Mouse (Mus musculus) induced T-regulatory cell, adult 2 months (primary cell): ENCODE measurements around the gene Pdk1.

Source experiments
- DNase-seq: peaks from one replicate; pipeline ENCODE4 v3.0.0-alpha.2; 2012; ENCODE audit warnings: low read depth

Gene Pdk1

DNA sequence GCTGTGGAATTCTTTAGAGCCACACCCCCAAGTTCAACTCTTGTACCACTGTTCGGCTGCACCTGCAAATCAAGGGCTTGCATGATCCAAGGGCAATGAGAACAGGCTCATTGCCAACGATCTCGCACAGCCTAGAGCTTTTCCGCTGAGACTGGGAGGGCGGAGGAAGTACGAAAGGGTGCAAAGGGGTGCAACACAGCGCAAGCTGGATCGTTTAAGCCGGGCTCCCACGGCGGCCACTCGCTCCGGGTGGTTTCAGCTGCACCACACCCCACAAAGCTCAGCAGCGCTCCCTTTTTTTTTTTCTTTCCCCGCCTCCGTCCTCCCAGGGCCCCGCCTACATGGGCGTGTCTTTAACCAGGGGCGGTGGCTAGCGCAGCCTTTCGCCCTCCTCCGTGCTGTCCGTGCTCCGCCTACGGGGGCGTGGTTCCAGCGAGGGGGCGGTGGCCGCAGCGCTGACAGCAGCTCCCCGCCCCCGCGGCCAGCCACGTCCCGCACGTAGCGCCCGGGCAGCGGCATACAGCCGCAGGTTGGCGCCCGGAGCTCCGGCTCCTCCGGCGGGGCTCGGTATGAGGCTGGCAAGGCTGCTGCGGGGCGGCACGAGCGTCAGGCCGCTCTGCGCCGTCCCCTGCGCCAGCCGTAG, at the start of gene Pdk1:
Pdk1 (plus strand) TSS at position 424 of the 643 bp plus-strand sequence.
- peak; percentile 99 for DNase-seq

- no peak for DNase-seq
Measured at GRCm38 (mm10) chr2:71824146-71824545, 48.9 kb upstream of the Pdk1 start.

DNA sequence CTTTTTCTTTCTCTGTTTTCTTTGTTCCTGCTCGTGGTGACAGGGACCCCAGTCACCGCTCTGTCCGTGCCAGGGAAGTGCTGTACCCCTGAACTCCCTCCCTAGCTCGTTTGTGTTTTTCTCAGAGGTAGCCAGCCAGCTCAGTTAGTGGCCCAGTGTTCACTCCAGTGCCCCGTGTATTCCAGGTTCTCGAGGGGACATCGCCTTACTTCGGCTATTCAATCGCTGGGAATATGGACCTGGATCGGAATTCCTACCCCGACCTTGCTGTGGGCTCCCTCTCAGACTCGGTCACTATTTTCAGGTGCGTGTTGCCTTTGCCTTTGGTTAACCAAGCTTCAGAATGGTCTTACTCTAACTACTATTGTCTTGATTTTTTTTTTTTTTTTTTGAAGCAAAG, 45.3 kb upstream of the Pdk1 start:
- DNase-seq = no peak

DNA sequence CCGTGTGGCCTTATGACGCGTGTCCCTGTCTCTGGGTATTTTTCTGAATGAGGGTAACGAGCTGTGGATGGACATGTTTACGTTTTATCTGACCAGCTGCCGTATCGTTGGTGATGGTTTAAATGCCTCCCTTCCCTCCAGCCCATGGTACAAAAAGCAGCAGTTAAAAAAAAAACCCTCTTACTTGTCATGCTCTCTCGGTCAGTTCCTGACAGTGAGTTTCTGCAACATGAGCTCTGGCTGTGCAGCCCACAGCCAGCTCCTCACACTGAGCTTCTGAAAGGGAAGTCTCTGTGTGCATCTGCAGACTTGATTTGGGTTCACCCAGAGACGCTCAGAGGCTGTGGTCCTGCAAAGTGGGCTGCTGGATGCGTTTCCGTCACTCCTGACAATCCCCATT, 44.1 kb upstream of the Pdk1 start:
- no peak for DNase-seq

DNA sequence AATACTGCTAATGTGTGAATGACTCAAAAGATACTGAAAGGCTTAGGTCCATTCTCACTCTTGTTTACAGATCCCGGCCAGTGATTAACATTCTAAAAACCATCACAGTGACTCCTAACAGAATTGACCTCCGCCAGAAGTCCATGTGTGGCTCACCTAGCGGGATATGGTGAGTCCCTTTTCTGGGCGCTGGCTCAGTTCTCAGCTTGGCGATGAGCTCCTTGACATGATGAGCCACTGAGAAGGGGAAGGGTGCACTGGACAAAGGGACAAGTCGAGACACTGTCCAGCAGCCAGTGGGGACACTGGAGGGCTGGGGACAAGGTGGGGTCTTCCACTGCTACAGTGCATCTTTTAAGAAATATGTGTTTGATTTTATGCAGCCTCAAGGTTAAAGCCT, 39.4 kb upstream of the Pdk1 start:
- DNase-seq = no peak

DNA sequence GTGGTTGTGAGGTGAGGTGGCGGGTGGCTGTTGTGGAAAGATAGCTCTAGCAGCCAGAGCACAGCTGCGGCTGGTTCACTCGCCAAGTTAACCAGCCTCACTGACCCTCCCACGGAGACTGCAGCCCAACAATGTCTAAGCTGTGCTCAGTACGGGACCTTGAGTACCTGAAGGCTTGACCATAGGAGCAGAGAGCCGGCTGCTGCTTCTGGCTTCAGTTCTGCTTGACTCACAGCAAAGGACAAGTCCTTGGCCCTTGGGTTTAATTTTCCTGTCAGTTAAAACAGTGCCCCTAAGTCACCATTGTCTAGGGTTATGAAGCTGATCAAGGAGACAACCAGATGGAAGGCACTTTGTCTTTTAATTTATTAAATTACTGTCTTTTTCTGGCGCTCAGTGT, 38.7 kb upstream of the Pdk1 start:
- no peak for DNase-seq

DNA sequence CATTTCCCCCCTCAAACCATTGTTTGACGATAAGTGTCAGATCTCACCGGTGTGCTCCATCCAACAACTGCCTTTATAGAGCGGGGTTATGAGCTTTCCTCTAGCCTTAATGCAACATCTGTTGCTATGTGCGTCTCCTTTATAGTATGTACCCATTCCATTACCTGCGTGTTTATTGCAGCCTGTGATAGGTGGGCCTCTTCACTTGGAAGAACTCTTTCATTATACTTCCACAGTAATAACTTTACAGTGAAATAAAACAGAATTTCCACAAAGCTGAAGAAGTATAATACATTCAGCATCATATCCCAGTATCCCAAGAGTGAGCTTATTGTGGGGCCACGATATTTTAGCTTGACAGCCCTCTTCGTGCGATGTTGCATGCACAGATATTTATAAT, 37.5 kb upstream of the Pdk1 start:
- DNase-seq = no peak

- no peak for DNase-seq
Measured at GRCm38 (mm10) chr2:71836232-71836631, 36.8 kb upstream of the Pdk1 start.

DNA sequence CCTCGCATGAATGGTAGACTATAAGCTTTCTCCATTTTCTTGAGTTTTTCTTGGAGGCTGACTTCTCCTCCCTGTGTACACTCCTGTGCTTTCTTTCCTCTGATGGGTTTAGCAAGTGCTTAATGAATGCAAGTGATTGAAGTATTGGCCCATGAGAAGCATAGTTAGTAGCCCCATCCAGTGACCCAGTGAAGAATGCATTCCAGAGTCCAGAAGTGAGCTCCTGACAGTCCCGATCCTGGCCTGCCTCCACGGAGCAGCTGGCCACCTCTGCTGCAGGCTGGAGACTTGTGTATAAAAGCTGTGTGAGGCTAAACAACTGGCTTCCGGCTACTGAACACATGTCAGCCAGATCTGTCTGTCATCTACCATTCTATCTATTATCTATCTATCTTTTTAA, 35.8 kb upstream of the Pdk1 start:
- DNase-seq = no peak

DNA sequence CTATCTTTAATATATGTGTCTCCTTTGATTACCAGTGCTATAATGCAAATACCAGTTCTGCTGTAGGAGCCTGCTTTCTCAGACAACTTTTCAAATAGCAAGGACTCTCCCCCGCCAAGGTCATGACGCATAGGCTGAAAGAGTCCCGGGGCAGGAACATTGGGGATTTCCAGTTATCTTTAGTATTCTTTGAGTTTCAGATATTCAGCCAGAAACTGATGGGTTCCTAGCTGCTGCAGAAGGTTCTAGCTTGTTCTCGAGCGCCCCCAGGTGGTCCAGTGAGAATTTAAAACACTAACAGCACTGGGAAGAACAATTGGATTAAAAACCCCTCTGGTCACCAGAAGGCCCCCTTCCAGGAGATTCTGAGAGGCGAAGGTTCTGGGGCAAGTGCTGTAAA, 35.2 kb upstream of the Pdk1 start:
- peak; percentile 84 for DNase-seq

- DNase-seq = no peak
Measured at GRCm38 (mm10) chr2:71843316-71843715, 29.7 kb upstream of the Pdk1 start.

DNA sequence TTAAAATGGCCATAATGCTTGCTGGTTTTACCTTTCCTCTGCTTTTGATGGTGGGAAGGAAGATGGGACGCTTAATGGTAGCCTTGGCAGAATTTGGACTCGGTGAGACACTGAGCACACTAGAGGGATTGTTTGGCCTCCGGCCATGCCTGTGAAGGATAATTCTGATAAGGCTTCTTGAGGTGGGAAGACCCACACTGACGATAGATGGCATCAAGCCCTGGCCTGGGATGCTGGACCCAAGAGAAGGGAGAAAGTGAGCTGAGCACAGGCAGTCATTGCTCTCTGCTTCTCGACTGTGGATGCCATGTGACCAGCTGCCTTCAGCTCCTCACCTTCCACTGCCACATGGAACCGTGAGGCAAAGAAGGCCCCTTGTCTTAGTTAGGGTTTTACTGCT, 28.1 kb upstream of the Pdk1 start:
- DNase-seq = no peak

DNA sequence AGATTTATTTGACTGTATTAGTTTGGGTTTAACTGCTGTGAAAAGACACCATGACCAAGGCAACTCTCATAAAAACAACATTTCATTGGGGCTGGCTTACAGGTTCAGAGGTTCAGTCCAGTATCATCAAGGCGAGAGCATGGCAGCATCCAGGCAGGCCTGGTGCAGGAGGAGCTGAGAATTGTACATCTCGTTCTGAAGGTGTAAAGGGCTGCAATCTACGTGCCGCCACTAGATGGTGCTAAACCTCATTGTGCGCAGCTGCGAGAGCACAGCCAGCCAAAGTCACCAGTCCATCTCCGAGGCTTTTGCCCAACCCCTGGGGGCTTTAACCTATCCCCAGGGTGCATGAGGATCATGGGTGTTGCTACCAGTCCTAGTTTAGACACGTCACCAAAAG, 20.9 kb upstream of the Pdk1 start:
- peak; percentile 36 for DNase-seq

DNA sequence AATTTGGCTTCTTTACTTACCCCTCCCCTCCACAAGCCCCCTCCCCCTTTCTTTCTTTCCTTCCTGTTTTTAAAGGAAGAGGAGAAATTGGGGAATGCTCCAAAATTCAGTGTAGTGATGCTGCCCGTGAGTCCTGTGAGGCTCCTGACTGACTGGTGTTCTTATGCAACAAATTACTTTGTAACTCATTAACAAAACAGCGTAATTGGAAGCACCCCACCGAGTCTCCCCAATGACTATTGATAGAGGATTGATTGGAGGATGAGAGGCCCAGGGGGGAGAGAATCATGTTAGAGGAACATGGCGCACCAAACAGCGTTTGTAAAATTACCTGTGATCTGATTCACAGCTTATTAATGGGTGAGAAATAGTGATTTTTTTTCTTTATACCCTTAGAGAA, 17.9 kb upstream of the Pdk1 start:
- DNase-seq = no peak

DNA sequence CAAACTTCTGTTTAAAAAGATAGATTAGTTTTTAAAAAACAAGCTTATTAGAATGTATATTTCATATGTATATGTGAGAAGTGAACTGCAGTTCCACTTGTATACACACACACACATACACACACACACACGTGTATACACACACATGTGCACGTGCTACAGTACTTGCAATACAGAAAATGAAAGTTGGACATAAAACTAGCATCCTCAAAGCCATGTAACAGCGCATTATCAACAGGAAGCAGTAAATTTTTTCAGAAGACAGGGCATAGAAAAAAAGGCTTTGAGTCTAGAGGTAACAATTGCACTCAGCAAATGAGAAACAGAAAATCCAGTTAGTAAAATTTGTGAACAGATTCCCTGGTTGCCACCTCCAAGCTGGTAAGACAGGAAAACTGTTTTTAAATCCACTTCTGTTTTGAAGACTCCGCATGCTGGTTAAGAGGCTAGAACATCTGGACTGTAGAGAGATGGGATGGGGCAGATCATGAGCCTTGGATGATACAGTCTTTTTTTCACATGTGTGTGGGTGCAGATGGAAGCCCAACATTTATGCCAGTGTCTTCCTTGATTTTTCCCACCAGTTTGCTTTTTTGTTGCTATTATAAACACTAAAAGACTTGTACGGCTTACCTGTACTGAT, 9.4 kb upstream of the Pdk1 start:
- peak; percentile 63 for DNase-seq

DNA sequence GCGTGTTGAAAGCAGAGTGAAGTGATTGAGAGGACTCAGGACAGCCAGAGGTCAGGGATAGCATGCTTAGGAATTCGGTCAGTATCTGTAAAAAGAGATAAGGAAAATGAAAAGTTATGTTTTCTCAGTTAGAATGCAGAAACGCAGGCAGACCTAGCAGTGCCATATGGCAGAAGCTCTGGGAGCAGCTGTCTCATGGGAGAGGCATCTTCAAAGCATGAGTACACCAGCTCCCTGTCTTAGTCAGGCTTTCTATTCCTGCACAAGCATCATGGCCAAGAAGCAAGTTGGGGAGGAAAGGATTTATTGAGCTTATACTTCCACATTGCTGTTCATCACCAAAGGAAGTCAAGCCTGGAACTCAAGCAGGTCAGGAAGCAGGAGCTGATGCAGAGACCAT, 8.0 kb upstream of the Pdk1 start:
- no peak for DNase-seq

DNA sequence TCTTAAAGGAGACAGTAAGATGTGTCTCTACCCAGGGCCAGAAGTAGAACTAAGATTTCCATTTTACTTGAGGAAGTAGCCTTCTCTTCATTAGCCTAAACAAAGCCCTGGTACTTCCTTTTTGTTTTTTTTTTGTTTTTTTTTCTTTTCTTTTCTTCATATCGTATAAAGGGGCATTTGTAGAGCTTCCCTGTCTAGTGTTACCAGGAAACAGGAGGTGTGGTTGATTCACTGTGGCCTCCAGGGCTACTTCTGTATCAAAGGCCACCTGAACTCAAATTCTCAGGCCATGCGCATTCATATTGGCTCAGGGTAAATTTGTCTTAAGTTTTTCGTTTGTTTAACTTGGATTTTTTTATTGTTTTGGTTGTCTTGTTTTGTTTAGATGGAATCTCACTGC, 7.1 kb upstream of the Pdk1 start:
- no peak for DNase-seq

DNA sequence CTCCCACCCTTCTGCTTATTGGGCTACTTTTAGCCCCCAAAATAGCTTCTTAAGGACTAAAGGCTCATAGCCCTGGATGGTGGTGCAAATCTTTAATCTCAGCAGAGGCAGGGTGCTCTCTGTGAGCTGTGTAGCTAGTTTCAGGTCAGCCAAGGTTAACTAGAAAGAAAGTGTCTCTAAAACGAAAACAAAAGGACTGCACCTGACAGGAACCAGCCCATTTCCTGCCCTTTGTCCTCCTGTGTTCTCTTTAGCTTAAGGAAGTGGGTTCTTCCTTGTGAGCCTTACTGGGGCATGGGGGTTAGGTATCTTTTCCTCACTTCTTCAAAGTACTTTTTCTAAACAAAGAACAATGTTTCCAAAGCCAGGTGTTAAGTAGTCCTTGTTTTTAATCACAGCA, 6.5 kb upstream of the Pdk1 start:
- DNase-seq = peak; percentile 85

DNA sequence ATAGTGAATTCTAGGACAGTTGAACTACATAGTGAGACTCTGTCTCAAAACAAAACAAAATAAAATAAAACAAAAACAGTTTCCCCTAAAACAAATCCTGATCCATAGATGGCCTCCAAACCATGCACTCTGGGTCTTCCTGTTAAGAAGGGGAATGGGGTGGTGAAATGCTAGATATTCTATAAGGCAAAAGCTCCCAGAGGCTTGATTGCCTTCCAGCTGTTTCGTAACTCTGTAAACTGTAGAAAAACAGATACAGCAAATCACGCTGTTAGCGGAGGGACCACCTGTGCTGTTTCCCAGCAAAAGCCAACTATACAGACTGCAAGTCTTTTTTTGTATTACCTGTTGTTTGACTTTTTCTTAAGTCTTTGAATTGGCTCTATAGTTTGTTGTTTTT, 6.0 kb upstream of the Pdk1 start:
- DNase-seq = no peak

DNA sequence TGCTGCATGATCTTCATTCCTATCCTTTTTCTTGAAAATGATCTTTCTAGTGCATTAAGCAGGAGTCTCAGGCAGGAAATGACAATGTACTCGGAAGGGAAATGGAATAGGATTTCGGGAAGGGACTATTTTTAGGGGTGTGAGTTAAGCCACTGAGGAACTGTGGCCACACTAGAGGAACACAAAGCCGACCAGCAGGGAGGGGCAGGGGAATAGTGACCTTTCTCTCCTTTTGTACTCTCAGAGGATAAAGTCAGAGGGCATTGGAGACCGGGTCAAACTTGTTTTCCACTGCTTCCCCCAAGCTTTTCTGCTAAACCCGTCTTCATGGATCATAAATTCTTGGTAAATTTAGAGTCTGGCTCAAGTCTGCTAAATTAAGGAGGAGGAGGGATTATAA, 5.5 kb upstream of the Pdk1 start:
- no peak for DNase-seq

- DNase-seq = no peak
Measured at GRCm38 (mm10) chr2:71868256-71868655, 4.8 kb upstream of the Pdk1 start.

- no peak for DNase-seq
Measured at GRCm38 (mm10) chr2:71872141-71872540, 883 bp upstream of the Pdk1 start.

DNA sequence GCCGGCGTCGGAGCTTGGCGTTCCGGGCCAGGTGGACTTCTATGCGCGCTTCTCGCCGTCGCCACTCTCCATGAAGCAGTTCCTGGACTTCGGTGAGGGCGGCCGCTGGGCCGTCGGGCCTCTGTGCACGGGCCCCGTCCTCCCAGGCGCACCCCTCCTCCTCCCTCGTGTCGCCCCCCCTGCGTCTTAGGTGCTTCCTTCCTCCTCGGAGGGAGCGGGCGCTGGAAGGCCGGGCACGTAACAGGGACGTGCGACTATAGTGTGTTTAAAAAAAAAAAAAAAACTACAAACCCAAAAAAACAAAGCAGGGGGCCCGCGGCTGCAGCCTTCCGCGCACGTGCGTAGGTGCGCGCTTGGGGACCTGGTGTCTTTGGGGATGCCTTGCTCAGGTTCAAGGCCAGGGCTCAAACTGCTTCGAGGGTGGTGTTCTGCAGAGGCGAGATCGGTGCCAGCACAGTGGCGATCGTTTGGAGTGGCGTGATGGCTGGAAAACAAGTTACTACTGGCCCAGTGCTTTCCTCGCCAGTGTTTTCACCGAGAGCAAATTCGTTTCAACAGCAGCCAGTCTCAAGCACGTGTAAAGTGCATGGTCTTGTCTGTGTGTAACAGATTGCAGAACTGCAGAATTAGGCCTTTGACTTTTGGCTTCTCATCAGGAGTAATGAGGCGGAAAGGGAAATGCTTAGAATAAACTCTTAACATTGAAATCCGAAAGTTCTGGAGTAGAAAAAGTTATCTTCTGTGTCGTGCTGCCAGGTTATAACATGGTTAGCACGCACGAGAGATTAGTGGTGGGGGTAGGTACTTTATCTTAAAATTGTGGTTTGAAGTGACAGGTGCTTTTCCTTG, 674 bp downstream of the Pdk1 start:
- DNase-seq = peak; percentile 76
